Mouse (Mus musculus) ES-Bruce4 (cell line): ENCODE results near the gene Vmn1r178. TPM values are rescaled to one million over a fixed set of nuclear protein-coding genes. Genes with fewer than 3 reads are reported as not detected.
"Not testable (repeated sequence)": the region's sequence is repeated elsewhere in the genome, so short reads cannot be mapped to it uniquely, and the experiment has no call there.

Experiments
- H3K27ac ChIP-seq: 2 replicates; pipeline ENCODE4 v1.5.1; 2012; ENCODE audit warnings: low read length, inconsistent platforms; ENCODE audit not compliant: insufficient read depth
- H3K27me3 ChIP-seq: 2 replicates; pipeline ENCODE4 v1.6.1; 2012; ENCODE audit warnings: mild to moderate bottlenecking, low read length, inconsistent platforms; ENCODE audit not compliant: control insufficient read depth, poor library complexity, insufficient read depth, severe bottlenecking
- H3K36me3 ChIP-seq: 2 replicates; pipeline ENCODE4 v1.6.1; 2012; ENCODE audit warnings: inconsistent platforms, mild to moderate bottlenecking, low read length, moderate library complexity; ENCODE audit not compliant: control insufficient read depth, poor library complexity, insufficient read depth, severe bottlenecking
- H3K4me1 ChIP-seq: one replicate; pipeline ENCODE4 v1.8.1; 2011; ENCODE audit warnings: low read length; ENCODE audit not compliant: control insufficient read depth, insufficient read depth
- H3K4me3 ChIP-seq: 2 replicates; pipeline ENCODE4 v1.5.1; 2011; ENCODE audit warnings: low read depth, mild to moderate bottlenecking, low read length
- H3K9ac ChIP-seq: 2 replicates; pipeline ENCODE4 v1.6.1; 2012; ENCODE audit warnings: low read depth, mild to moderate bottlenecking, inconsistent platforms; ENCODE audit not compliant: poor library complexity, severe bottlenecking
- H3K9me3 ChIP-seq: replicated peaks from 2 replicates; pipeline ENCODE4 v1.6.1; 2012; ENCODE audit warnings: mild to moderate bottlenecking, low read length, inconsistent platforms; ENCODE audit not compliant: control insufficient read depth, poor library complexity, insufficient read depth, severe bottlenecking
- CTCF ChIP-seq: IDR thresholded peaks from one replicate; pipeline ENCODE4 v1.8.1; 2011; ENCODE audit warnings: low read depth, low read length
- EP300 ChIP-seq: IDR thresholded peaks from 2 replicates; pipeline ENCODE4 v1.6.1; 2011; ENCODE audit warnings: low read depth, low read length; ENCODE audit not compliant: insufficient read depth
- POLR2A ChIP-seq: IDR thresholded peaks from one replicate; pipeline ENCODE4 v1.8.1; 2011; ENCODE audit warnings: low read length; ENCODE audit not compliant: insufficient read depth
- polyA plus RNA-seq: library from polyadenylated mRNA; stranded (reverse); fragments of >200 nt; gene quantifications from 2 replicates; pipeline ENCODE4 v1.2.4, GENCODE M21; 2011; ENCODE audit warnings: low read depth; ENCODE audit not compliant: missing spikeins, insufficient read depth, insufficient read length

Vmn1r178 gene
- polyA plus RNA-seq: not detected in 2 replicates

DNA sequence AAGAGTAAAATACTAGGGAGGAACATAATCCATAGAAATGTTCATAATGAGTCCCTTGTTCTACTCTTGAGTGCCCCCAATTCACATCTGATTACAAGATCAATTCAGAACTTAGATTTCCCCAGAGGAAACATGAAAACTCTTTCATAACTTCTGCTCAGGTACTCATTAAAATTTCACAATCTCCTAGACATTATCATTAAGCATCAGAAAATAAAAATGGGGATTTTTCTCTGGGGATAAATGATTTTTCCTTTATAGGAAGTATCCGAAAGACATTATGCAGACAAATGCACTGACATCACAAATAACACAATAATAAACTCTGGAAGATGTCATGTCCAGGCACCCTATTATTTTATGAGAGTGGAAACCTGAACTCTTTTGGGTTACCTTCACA lies at the start of gene Vmn1r178:
Gene Vmn1r178, plus strand, starts transcription at position 301 of the 400 bp plus-strand sequence.
- H3K27me3 ChIP-seq: no peaks in the 10 kb centered on the region
- no peaks in the 10 kb centered on the region for H3K9me3 ChIP-seq
- no peak within 1 kb of the TSS for H3K9ac ChIP-seq
- TF ChIP-seq EP300 (no peak), CTCF (no peak), POLR2A (no peak)
- no peaks in the 10 kb centered on the region for H3K4me1 ChIP-seq
- H3K4me3 ChIP-seq: no peak within 1 kb of the TSS
- H3K36me3 ChIP-seq: no peaks in the 10 kb centered on the region
- no peak within 1 kb of the TSS for H3K27ac ChIP-seq

DNA sequence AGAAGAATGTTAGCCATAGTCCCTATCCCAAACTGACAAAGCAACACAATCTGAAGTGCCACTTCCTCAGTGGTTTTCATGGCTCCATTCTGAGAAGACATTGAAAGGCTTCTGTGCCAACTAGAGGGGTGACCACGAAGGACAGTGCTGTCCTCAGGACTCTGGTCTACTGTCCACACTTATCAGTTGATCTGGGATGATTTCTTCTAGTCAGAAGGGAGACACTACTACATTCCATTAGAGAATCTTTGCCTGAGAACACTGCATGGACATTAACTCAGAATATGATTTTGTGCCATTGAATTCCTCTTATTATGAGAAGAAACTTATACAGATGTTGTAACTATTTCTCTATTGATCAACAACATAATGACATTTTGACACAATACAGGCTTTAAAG lies 25.5 kb upstream of the Vmn1r178 start, which contains the start of gene Vmn1r177:
Gene Vmn1r177, minus strand, starts transcription at position 101 of the 400 bp plus-strand sequence.
- H3K27ac ChIP-seq, H3K27me3 ChIP-seq, H3K4me1 ChIP-seq, H3K36me3 ChIP-seq, H3K9me3 ChIP-seq, H3K9ac ChIP-seq, H3K4me3 ChIP-seq: not testable (repeated sequence)

DNA sequence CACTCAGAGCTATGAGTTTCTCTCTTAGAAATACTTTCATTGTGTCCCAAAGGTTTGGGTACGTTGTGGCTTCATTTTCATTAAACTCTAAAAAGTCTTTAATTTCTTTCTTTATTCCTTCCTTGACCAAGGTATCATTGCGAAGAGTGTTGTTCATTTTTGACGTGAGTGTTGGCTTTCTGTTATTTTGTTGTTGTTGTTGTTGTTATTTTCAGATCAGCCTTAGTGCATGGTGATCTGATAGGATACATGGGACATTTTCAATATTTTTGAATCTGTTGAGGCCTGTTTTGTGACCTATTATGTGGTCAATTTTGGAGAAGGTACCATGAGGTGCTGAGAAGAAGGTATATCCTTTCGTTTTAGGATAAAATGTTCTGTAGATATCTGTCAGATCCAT lies 14.9 kb upstream of the Vmn1r178 start:
- H3K27me3 ChIP-seq, H3K9me3 ChIP-seq, H3K9ac ChIP-seq, H3K36me3 ChIP-seq, H3K4me1 ChIP-seq, H3K4me3 ChIP-seq, H3K27ac ChIP-seq: not testable (repeated sequence)

DNA sequence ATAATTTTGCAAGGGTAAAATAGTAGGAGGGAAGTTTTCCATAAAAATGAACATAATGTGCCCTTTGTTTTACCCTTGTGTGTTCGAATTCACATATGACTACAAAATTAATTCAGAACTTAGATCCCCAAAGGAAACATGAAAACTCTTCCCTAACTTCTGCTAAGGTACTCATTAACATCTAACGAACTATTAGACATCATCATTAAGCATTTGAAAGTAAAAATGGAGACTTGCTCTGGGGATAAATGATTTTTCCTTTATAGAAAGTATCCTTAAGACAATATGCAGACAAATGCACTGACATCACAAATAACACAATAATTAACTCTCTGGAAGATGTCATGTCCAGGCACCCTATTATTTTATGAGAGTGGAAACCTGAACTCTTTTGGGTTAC lies 34.9 kb downstream of the Vmn1r178 start, which contains the start of gene Vmn1r179:
Gene Vmn1r179, plus strand, starts transcription at position 301 of the 400 bp plus-strand sequence.
- TF ChIP-seq EP300: no peak
- TF ChIP-seq POLR2A: no peak
- TF ChIP-seq CTCF: no peak
- Histone ChIP-seq H3K27ac (no peak within 1 kb of the TSS), H3K4me1 (no peaks in the 10 kb centered on the region), H3K36me3 (no peaks in the 10 kb centered on the region), H3K9me3 (no peaks in the 10 kb centered on the region), H3K4me3 (no peak within 1 kb of the TSS), H3K27me3 (no peaks in the 10 kb centered on the region; the same call in 1 of the 2 replicates), H3K9ac (no peak within 1 kb of the TSS)

Other genes starting within 250 kb of the Vmn1r178 start
- not detected in 2 replicates for gene Vmn1r172, start 233.7 kb upstream of the Vmn1r178 start, polyA plus RNA-seq
- not detected in 2 replicates for gene Vmn1r173, start 191.3 kb upstream of the Vmn1r178 start, polyA plus RNA-seq
- gene Vmn1r174, start 139.7 kb upstream of the Vmn1r178 start, polyA plus RNA-seq: not detected in 2 replicates
- 0.23 TPM in 1 of 2 replicates, not detected in the other for gene Vmn1r175, start 81.4 kb upstream of the Vmn1r178 start, polyA plus RNA-seq
- gene Vmn1r176, start 54.6 kb upstream of the Vmn1r178 start, polyA plus RNA-seq: not detected in 2 replicates
- not detected in 2 replicates for gene Vmn1r177, start 25.6 kb upstream of the Vmn1r178 start, polyA plus RNA-seq
- not detected in 2 replicates for gene Vmn1r179, start 35.0 kb downstream of the Vmn1r178 start, polyA plus RNA-seq
- gene Vmn1r180, start 58.6 kb downstream of the Vmn1r178 start, polyA plus RNA-seq: not detected in 2 replicates
- 0.15 TPM in 1 of 2 replicates, not detected in the other for gene Vmn1r181, start 82.6 kb downstream of the Vmn1r178 start, polyA plus RNA-seq
- gene V1rd19, start 109.7 kb downstream of the Vmn1r178 start, polyA plus RNA-seq: not detected in 2 replicates
- gene Vmn1r183, start 161.2 kb downstream of the Vmn1r178 start, polyA plus RNA-seq: not detected in 2 replicates
- 16.9 and 18.2 TPM in 2 replicates for gene Zfp180, start 189.9 kb downstream of the Vmn1r178 start, polyA plus RNA-seq
- gene Zfp112, start 220.3 kb downstream of the Vmn1r178 start, polyA plus RNA-seq: 1.3 and 1.4 TPM in 2 replicates
- 3.9 and 4.6 TPM in 2 replicates for gene Zfp235, start 242.2 kb downstream of the Vmn1r178 start, polyA plus RNA-seq